Mouse (Mus musculus): Measurements from ENCODE around the gene Tspoap1. TPM values are rescaled to one million over a fixed set of nuclear protein-coding genes. Genes with fewer than 3 reads are reported as not detected.
A peak's percentile ranks its signal among the peaks of the same experiment; 100 is the strongest.

The Tspoap1 gene
- 0.45 and 0.86 TPM in 2 replicates for polyA plus RNA-seq (2015; fragmentation: Nextera tagmentation; extraction: Ambion mirVana)

DNA sequence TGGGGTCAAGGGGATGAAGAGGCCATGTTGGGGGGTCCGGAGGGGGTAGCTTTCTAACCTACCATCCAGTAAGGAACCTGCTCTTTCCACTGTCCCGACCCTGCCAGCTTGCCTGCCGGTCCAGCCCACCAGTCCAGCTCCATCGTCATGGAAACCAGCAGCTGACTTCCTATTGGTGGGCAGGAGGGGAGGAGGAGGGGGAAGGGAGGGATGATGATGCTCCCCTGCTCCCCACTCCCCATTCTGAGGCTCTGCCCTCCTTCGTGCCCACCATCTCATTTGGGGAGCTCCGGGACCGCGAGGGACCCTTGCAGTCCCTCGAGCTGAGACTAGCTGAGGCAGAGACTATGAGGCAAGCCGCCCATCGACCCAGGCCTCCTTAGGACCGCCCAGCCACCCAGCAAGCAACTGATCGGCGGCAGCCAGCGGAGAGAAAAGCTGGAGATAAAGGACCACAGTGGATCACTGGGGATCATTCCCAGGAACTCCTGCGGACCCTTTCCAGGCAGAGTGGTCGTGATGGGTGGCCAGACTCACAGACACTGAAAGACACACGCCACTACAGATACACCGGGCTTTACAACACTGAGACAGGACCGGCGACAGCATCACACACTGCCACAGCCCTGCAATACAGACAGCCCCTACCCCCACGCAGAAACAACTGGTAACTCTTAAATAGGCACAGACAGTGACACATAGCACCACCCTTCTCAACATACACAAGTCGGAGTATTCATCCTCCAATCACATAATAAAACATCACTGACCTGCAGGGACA is at the start of gene Tspoap1:
Gene Tspoap1 (plus strand): TSS at position 241 of the 781 bp plus-strand sequence.

DNA sequence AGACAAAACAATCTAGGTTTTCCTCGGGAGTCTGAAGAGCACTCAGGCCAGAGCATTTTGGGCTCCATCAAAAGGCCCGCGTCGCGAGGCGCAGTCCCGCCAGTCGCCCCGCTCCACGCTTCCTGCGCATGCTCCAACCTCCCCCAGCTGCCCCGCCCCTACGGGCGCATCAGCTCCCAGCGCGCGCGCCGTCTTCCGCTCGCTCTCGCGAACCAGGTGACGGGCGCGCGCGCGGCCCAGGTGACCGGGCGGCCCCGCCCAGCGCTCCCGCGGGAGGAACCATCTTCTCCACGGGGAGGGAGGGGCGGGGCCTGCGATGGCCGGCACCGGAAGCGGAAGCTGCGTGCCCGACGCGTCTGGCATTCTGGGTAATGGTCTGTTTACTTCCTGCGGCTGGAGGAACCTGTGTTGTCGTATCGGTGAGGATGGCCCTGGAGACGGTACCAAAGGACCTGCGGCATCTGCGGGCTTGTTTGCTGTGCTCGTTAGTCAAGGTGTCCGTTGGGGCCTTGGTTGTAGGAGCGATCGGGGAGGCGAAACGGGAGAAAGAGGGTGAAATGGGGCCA is 23.1 kb upstream of the Tspoap1 start, which contains the start of gene Supt4a:
Gene Supt4a (plus strand): TSS at position 378 of the 566 bp plus-strand sequence.

DNA sequence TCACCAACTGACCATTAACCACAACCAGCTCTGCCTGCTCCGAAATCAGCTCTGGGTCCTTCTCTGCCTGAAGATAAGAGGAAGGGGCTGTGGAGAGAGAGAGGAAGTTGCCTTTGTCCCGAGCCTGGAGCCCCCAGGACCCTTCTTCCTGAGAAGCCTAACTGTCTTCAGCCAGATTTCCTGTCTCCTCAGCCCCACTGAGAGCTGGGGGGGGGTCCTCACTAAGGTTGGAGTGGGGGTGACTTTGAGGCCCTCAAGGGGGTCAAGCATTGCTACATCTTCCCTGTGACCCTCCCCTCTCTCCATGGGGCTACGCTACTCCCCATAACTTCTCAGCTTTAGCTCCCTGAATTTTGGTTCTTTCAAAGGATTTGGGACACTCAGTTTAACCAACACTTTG is 33.1 kb downstream of the Tspoap1 start, which contains the start of gene Mpo:
Gene Mpo (plus strand): TSS at position 122 of the 400 bp plus-strand sequence.

DNA sequence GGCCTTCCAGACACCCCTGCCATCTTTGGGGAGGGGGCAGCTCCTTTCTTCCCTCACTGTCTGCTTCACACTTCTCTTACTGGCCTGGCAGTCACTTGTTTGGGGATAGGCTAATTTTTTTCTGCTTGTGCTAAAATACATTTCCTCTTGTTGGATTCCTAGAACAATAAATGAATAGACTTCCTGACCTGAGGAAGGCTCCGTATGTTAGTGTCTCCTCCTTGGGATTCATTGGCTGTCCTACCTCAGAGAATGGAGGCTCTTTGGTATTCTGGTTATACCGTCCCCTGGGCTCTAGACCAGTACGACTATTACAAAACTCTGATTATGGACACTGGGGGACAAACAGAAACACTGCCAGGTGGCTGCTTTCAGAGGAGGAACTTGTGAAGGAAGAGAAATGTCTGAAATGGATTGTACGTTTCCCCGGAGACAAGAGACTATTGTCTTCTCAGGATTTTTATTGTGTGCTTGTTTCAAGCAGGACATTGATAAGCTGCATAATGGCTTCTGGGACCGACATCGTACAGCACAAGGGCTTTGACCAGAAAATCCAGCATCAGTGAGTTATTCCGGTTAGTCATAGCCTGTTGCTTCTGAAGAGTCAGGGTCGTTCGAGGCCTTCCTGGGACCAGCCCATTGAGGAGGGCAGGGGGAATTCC is 68.0 kb downstream of the Tspoap1 start, which contains the start of gene Lpo:
Gene Lpo (minus strand): TSS at position 51 of the 662 bp plus-strand sequence.

MicroRNAs within 50 kb of the gene (microRNA counts, 519-probe panel; counts per million panel counts)
- microRNA mmu-miR-142-3p (4,190 counts per million, percentile 79 among the panel's probes with 10 or more counts), microRNA mmu-miR-142-5p (4,782 counts per million, percentile 88 among the panel's probes with 10 or more counts)

Small RNAs within 50 kb of the gene (microRNA-seq; reads per million reads assigned to microRNA genes)
- gene Mir142 (not detected), gene Mir142b (not detected)

Other genes with a start within 250 kb of the Tspoap1 start
- gene Gm11492, start 193.9 kb upstream of the Tspoap1 start, polyA plus RNA-seq (2015; fragmentation: Nextera tagmentation; extraction: Ambion mirVana), result not detected in 2 replicates
- gene Sept4, start 191.6 kb upstream of the Tspoap1 start, polyA plus RNA-seq (2015; fragmentation: Nextera tagmentation; extraction: Ambion mirVana), result 27.8 and 30.6 TPM in 2 replicates
- gene Mtmr4, start 168.4 kb upstream of the Tspoap1 start, polyA plus RNA-seq (2015; fragmentation: Nextera tagmentation; extraction: Ambion mirVana), result 10.4 and 13.4 TPM in 2 replicates
- 0.11 TPM in 2 replicates for gene Hsf5, start 143.4 kb upstream of the Tspoap1 start, polyA plus RNA-seq (2015; fragmentation: Nextera tagmentation; extraction: Ambion mirVana)
- gene Rnf43, start 97.8 kb upstream of the Tspoap1 start, polyA plus RNA-seq (2015; fragmentation: Nextera tagmentation; extraction: Ambion mirVana), result 1.3 and 1.8 TPM in 2 replicates
- gene Supt4a, start 23.0 kb upstream of the Tspoap1 start, polyA plus RNA-seq (2015; fragmentation: Nextera tagmentation; extraction: Ambion mirVana), result 81.5 and 98.9 TPM in 2 replicates
- 1.2 and 1.8 TPM in 2 replicates for gene Mpo, start 33.0 kb downstream of the Tspoap1 start, polyA plus RNA-seq (2015; fragmentation: Nextera tagmentation; extraction: Ambion mirVana)
- not detected in 2 replicates for gene Lpo, start 67.7 kb downstream of the Tspoap1 start, polyA plus RNA-seq (2015; fragmentation: Nextera tagmentation; extraction: Ambion mirVana)
- gene Mks1, start 92.7 kb downstream of the Tspoap1 start, polyA plus RNA-seq (2015; fragmentation: Nextera tagmentation; extraction: Ambion mirVana), result 4.1 and 5.7 TPM in 2 replicates
- gene Epx, start 115.0 kb downstream of the Tspoap1 start, polyA plus RNA-seq (2015; fragmentation: Nextera tagmentation; extraction: Ambion mirVana), result 0.45 and 0.66 TPM in 2 replicates
- not detected in 2 replicates for gene Olfr462, start 131.7 kb downstream of the Tspoap1 start, polyA plus RNA-seq (2015; fragmentation: Nextera tagmentation; extraction: Ambion mirVana)
- gene Olfr463, start 136.8 kb downstream of the Tspoap1 start, polyA plus RNA-seq (2015; fragmentation: Nextera tagmentation; extraction: Ambion mirVana), result not detected in 2 replicates
- not detected in 2 replicates for gene Olfr464, start 160.4 kb downstream of the Tspoap1 start, polyA plus RNA-seq (2015; fragmentation: Nextera tagmentation; extraction: Ambion mirVana)
- gene Dynll2, start 227.0 kb downstream of the Tspoap1 start, polyA plus RNA-seq (2015; fragmentation: Nextera tagmentation; extraction: Ambion mirVana), result 15.8 and 17.7 TPM in 2 replicates